Mouse (Mus musculus) kidney, postnatal 0 days (tissue): ENCODE measurements around the gene Tmem206. TPM values are rescaled to one million over a fixed set of nuclear protein-coding genes. Genes with fewer than 3 reads are reported as not detected.

ENCODE experiments used
- ATAC-seq: fragments of 200-750 bp; cut with Nextera tagmentation; replicated peaks from 2 replicates; pipeline ENCODE4 v1.8.0; 2017; ENCODE audit warnings: low read depth, moderate number of reproducible peaks, moderate TSS enrichment, moderate library complexity; ENCODE audit not compliant: low FRiP score
- DNase-seq: peaks from one replicate; pipeline ENCODE4 v3.0.0-alpha.2; 2016; ENCODE audit warnings: low spot score
- H3K27ac ChIP-seq: fragments of 300-500 bp; sonication (generic); 2 replicates; pipeline ENCODE4 v1.5.1; 2014; ENCODE audit warnings: mild to moderate bottlenecking
- H3K27me3 ChIP-seq: fragments of 300-500 bp; sonication (generic); 2 replicates; pipeline ENCODE4 v1.6.1; 2014; ENCODE audit warnings: low read length, mixed read lengths; ENCODE audit not compliant: insufficient read depth
- H3K36me3 ChIP-seq: fragments of 300-500 bp; sonication (generic); 2 replicates; pipeline ENCODE4 v1.6.1; 2014; ENCODE audit warnings: low read length, mixed read lengths; ENCODE audit not compliant: insufficient read depth
- H3K4me1 ChIP-seq: fragments of 300-500 bp; sonication (generic); replicated peaks from 2 replicates; pipeline ENCODE4 v1.6.1; 2014; ENCODE audit warnings: antibody characterized with exemption, low read length, mixed read lengths; ENCODE audit not compliant: insufficient read depth
- H3K4me2 ChIP-seq: fragments of 300-500 bp; sonication (generic); 2 replicates; pipeline ENCODE4 v1.6.1; 2014; ENCODE audit warnings: mild to moderate bottlenecking, low read length, moderate library complexity, mixed read lengths
- H3K4me3 ChIP-seq: fragments of 300-500 bp; sonication (generic); replicated peaks from 2 replicates; pipeline ENCODE4 v1.5.1; 2014; ENCODE audit warnings: low read depth, low read length
- H3K9ac ChIP-seq: fragments of 300-500 bp; sonication (generic); 2 replicates; pipeline ENCODE4 v1.6.1; 2014; ENCODE audit warnings: low read depth, low read length
- H3K9me3 ChIP-seq: fragments of 300-500 bp; sonication (generic); replicated peaks from 2 replicates; pipeline ENCODE4 v1.6.1; 2016; ENCODE audit warnings: low read length, inconsistent platforms, mixed read lengths
- CTCF ChIP-seq: IDR thresholded peaks from 2 replicates; pipeline ENCODE4 v1.5.1; 2016; ENCODE audit warnings: antibody characterized with exemption, low read depth, mild to moderate bottlenecking, moderate library complexity
- WGBS: fragments of 180-500 bp; shearing (Covaris S2); extraction: QIAGEN DNeasy Blood & Tissue Kit; methylation state at CpG from one replicate; pipeline ENCODE4 v1.1.7; 2014; 5-methylcytosine and 5-hydroxymethylcytosine counted together
- polyA plus RNA-seq: library from polyadenylated mRNA; unstranded; fragments of >200 nt; fragmentation: Nextera tagmentation; extraction: Ambion mirVana; gene quantifications from 2 replicates; pipeline ENCODE4 v1.2.1, GENCODE M21; 2015

Gene Tmem206
- polyA plus RNA-seq, 1 experiment from 2014 or later: 19.7 TPM

DNA sequence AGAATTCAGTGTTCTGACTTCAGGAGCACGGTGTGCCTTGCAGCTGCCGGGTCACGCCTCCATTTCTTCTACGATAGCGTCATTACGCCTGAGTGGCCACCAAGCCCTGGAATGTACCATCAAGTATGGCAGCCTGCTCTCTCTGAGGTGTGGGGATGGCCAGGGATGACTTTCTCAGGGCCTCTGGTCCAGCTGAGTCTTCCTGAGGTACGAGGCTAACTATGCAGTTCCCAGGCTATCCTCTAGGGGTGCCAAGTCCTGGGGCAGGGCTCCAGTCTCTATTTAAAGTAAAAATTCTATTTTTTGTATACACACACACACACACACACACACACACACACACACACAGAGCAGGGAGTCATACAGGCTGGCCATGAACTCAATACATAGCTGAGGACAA is 20.1 kb upstream of the Tmem206 start:
- Histone ChIP-seq H3K9ac (no peak overlapping the region), H3K36me3 (no peaks in the 10 kb centered on the region), H3K27me3 (no peaks in the 10 kb centered on the region), H3K4me1 (no peaks in the 10 kb centered on the region), H3K9me3 (no peaks in the 10 kb centered on the region), H3K27ac (no peak overlapping the region), H3K4me2 (no peak overlapping the region), H3K4me3 (no peak overlapping the region)
- 55% methylated on average over 7 of the region's 7 CpGs for WGBS
- peak; percentile 61 for TF ChIP-seq CTCF
- DNase-seq (no peak), ATAC-seq (no peak)

DNA sequence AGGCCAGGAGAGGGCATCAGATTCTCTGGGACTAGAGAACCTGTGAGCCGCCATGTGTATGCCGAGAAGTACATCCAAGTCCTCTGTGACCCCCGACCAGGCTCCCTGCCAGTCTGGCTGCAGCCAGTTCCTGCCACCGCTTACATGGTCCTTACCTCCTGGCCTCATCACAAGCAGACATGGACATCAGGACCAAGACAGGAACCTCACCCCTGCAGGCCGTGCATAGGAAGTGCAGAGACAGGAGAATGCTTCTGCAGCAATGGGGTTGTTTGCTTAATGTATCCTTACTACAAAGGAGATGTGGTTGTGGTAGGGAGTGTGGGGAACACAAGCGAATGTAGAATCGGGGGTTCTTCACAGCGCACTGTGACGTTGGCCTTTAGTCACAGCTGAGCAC is 19.4 kb upstream of the Tmem206 start:
- DNase-seq (no peak), ATAC-seq (no peak; the same call in 1 of the 2 replicates)
- WGBS: 73% methylated on average over 9 of the region's 9 CpGs
- no peaks in the 10 kb centered on the region for H3K27me3 ChIP-seq
- peak; percentile 35; the same call in 1 of the 2 replicates for TF ChIP-seq CTCF
- no peaks in the 10 kb centered on the region for H3K36me3 ChIP-seq
- H3K4me3 ChIP-seq: no peak overlapping the region
- H3K4me1 ChIP-seq: no peaks in the 10 kb centered on the region
- H3K27ac ChIP-seq: no peak overlapping the region
- H3K9ac ChIP-seq: no peak overlapping the region
- H3K4me2 ChIP-seq: no peak overlapping the region
- no peaks in the 10 kb centered on the region for H3K9me3 ChIP-seq

DNA sequence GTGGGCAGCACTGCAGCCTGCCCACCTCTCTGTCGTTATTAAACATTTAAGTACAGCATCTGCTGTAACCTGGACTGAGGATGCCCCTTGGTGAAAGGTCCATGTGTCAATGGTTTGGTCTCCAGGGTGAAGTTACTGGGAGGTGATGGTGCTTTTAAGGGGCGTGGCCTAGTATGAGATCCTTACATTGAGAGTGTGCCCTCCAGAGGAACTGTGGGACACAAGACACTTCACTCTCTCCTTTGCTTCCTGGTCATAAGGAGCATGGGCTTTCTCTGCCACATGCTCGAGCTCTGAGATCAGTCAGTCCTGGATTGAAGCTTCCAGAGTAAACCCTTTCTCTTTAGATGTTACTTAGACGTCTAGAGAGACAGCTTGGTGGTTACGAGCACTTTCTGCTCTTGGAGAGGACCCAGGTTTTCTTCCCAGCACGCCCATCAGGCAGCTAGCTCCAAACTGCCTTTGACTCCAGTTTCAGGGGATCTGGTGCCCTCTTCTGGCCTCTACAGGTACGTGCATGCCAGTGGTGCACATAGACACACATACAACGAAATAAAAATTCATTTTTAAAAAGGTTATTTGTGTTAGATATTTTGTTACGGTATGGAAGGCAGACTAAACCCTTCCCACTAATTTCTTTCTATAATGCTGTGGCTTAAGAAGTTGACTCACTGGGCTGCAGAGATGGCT is 17.8 kb upstream of the Tmem206 start:
- no peaks in the 10 kb centered on the region for H3K36me3 ChIP-seq
- DNase-seq (no peak), ATAC-seq (no peak)
- H3K4me1 ChIP-seq: no peaks in the 10 kb centered on the region
- no peak overlapping the region for H3K4me2 ChIP-seq
- 88% methylated on average over 9 of the region's 9 CpGs for WGBS
- no peak overlapping the region for H3K9ac ChIP-seq
- H3K27ac ChIP-seq: no peak overlapping the region
- TF ChIP-seq CTCF: peak; percentile 60
- no peaks in the 10 kb centered on the region for H3K27me3 ChIP-seq
- no peaks in the 10 kb centered on the region for H3K9me3 ChIP-seq
- H3K4me3 ChIP-seq: no peak overlapping the region

DNA sequence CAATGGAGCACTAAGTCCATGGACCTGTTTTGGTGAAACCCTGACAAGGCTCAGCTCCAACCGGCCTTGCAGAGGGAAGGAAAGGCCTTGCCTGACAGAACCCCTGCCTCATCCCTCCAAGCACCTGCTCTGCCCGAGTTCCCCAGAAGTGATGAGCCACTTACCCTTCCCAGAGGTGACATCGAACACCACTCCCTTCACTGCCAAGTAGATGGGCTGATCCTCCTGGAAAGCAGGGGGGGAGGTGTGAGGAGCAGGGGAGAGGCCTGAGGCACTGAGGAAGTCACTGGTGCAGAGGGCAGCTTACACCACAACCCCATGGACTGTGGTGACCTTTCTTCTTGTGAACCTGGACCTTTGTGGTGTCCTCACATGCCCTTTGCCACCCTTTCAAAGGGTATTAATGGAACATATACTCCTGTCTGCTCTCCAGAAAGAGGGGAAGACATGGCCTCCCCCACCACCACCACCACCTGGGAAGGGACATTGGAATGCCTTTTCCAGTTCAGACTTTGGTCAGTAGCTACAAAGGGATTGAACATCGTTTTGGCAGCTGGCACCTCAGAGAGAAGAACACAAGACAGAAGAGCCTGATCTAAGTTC is 14.3 kb upstream of the Tmem206 start:
- Histone ChIP-seq H3K4me2 (no peak overlapping the region), H3K36me3 (no peaks in the 10 kb centered on the region), H3K9ac (no peak overlapping the region), H3K9me3 (no peaks in the 10 kb centered on the region), H3K27me3 (no peaks in the 10 kb centered on the region), H3K4me3 (no peak overlapping the region), H3K4me1 (0 out of 2 replicates have a peak, but pooled peaks cover 3% of the 10 kb centered on the region), H3K27ac (no peak overlapping the region)
- DNase-seq (no peak), ATAC-seq (no peak)
- 63% methylated on average over 4 of the region's 4 CpGs for WGBS
- TF ChIP-seq CTCF: no peak

DNA sequence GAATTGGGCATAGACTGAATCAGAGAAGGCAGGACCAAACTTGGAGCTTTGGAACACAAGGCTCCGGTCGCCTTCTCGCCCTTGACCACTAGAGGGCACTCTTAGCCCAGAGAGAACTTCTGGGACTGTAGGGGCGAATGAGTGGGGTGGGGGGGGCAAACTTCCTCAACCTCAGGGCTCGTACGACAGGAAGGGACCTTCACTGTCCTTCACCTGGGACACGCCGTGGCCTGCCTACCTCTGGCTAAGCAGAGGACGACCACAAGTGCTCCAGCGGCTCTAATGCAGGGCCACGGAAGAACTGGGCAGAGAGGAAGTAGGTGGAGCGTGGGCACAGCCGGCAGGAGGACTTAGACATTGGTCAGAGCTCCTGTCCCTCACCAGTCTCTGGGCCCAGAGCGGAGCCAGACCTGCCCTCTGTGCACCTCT is 13.2 kb upstream of the Tmem206 start:
- peak; percentile 92 for TF ChIP-seq CTCF
- H3K9me3 ChIP-seq: no peaks in the 10 kb centered on the region
- H3K4me3 ChIP-seq: peak overlapping the region; percentile 44
- peak overlapping the region; percentile 49 for H3K9ac ChIP-seq
- WGBS: under 1% methylated on average over 14 of the region's 14 CpGs
- ATAC-seq (peak; percentile 87), DNase-seq (peak; percentile 96)
- H3K36me3 ChIP-seq: no peaks in the 10 kb centered on the region
- no peaks in the 10 kb centered on the region for H3K27me3 ChIP-seq
- peak overlapping the region; percentile 54 for H3K27ac ChIP-seq
- 0 out of 2 replicates have a peak, but pooled peaks cover 3% of the 10 kb centered on the region for H3K4me1 ChIP-seq
- H3K4me2 ChIP-seq: peak overlapping the region; percentile 48

DNA sequence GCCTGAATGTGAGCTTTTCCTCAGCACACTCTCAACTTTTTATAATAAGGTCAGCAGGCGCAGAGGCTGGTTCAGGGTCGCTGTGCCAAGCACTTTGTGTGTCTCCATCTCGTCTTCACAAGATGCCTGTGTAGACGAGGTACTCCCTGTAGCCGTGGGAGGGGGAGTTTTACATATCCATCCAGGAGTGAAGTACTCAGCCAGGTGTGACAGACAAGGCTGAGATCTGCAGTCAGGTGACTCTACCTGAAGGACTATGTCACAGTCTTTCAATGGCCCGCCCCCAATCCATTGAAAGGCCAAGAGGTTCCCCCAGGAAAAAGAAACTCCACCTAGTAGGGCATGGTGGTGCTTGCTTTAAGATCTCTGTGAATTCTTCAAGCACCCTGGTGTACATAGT is 12.6 kb upstream of the Tmem206 start:
- 0 out of 2 replicates have a peak, but pooled peaks cover 3% of the 10 kb centered on the region for H3K4me1 ChIP-seq
- ATAC-seq (peak; percentile 45; the same call in 1 of the 2 replicates), DNase-seq (no peak)
- H3K4me2 ChIP-seq: peak overlapping the region; percentile 48
- no peaks in the 10 kb centered on the region for H3K27me3 ChIP-seq
- no peaks in the 10 kb centered on the region for H3K9me3 ChIP-seq
- H3K36me3 ChIP-seq: no peaks in the 10 kb centered on the region
- 54% methylated on average over 6 of the region's 6 CpGs for WGBS
- H3K4me3 ChIP-seq: 0 out of 2 replicates have a peak overlapping the region, but pooled peaks have one; percentile 44
- H3K9ac ChIP-seq: peak overlapping the region; percentile 49; the same call in 1 of the 2 replicates
- peak overlapping the region; percentile 54; the same call in 1 of the 2 replicates for H3K27ac ChIP-seq
- no peak for TF ChIP-seq CTCF
